Mouse (Mus musculus) megakaryocyte-erythroid progenitor cell, adult 5-6 weeks (primary cell): ENCODE data around the gene Bri3bp. TPM values are rescaled to one million over a fixed set of nuclear protein-coding genes. Genes with fewer than 3 reads are reported as not detected.

Experiments used
- ATAC-seq: replicated peaks from 2 replicates; pipeline ENCODE4 v1.8.0; 2016; ENCODE audit warnings: mild to moderate bottlenecking, inconsistent platforms; ENCODE audit not compliant: severe bottlenecking, poor library complexity, low FRiP score, low TSS enrichment
- total RNA-seq, 2 experiments: library from RNA; stranded (forward) in 1 of 2; stranded (reverse) in 1 of 2; fragments of 200-1000, 215-1000 nt in 1 of 2; fragments of >200 nt in 1 of 2; fragmentation: Nextera tagmentation in 1 of 2; gene quantifications; 2 replicates each; pipeline ENCODE4 v1.2.3; 2014 to 2017

Gene Bri3bp
- total RNA-seq, 2 experiments from 2014 or later, result 31.3 to 77.0 TPM

GRCm38 (mm10) chr5:125446344-125446743 lies 5.0 kb downstream of the Bri3bp start:
- ATAC-seq, result no peak

GRCm38 (mm10) chr5:125448026-125448425 lies 6.7 kb downstream of the Bri3bp start:
- ATAC-seq, result no peak

- ATAC-seq, result no peak
Observed at GRCm38 (mm10) chr5:125448631-125449030, 7.3 kb downstream of the Bri3bp start.

- no peak for ATAC-seq
Observed at GRCm38 (mm10) chr5:125449306-125449705, 7.9 kb downstream of the Bri3bp start.

- ATAC-seq, result no peak
Observed at GRCm38 (mm10) chr5:125452573-125452972, 11.2 kb downstream of the Bri3bp start.

GRCm38 (mm10) chr5:125456100-125456499 lies 14.7 kb downstream of the Bri3bp start:
- peak; percentile 80 for ATAC-seq

GRCm38 (mm10) chr5:125457538-125457937 lies 16.2 kb downstream of the Bri3bp start:
- ATAC-seq, result 0 out of 2 replicates have a peak, but pooled peaks have one; percentile 9

GRCm38 (mm10) chr5:125460574-125460973 lies 19.2 kb downstream of the Bri3bp start:
- ATAC-seq, result no peak

- peak; percentile 52 for ATAC-seq
Observed at GRCm38 (mm10) chr5:125461868-125462445, 20.6 kb downstream of the Bri3bp start.

GRCm38 (mm10) chr5:125465192-125465591 lies 23.8 kb downstream of the Bri3bp start:
- no peak for ATAC-seq

GRCm38 (mm10) chr5:125465701-125466106 lies 24.3 kb downstream of the Bri3bp start:
- peak; percentile 97 for ATAC-seq

- no peak for ATAC-seq
Observed at GRCm38 (mm10) chr5:125466483-125466882, 25.1 kb downstream of the Bri3bp start.

- ATAC-seq, result no peak
Observed at GRCm38 (mm10) chr5:125467261-125467660, 25.9 kb downstream of the Bri3bp start.

GRCm38 (mm10) chr5:125470713-125471112 lies 29.3 kb downstream of the Bri3bp start:
- ATAC-seq, result no peak

- no peak for ATAC-seq
Observed at GRCm38 (mm10) chr5:125472796-125473475, 31.6 kb downstream of the Bri3bp start.

GRCm38 (mm10) chr5:125475030-125475429 lies 33.7 kb downstream of the Bri3bp start:
- ATAC-seq, result 0 out of 2 replicates have a peak, but pooled peaks have one; percentile 3

GRCm38 (mm10) chr5:125475601-125476285 lies 34.4 kb downstream of the Bri3bp start, which contains the start of gene Aacs:
TSS of gene Aacs (plus strand) at chr5:125475814.
- ATAC-seq, result peak; percentile 91

- 0 out of 2 replicates have a peak, but pooled peaks have one; percentile 6 for ATAC-seq
Observed at GRCm38 (mm10) chr5:125476286-125476625, 34.9 kb downstream of the Bri3bp start.

- ATAC-seq, result no peak
Observed at GRCm38 (mm10) chr5:125476799-125477198, 35.4 kb downstream of the Bri3bp start.

GRCm38 (mm10) chr5:125477533-125477932 lies 36.2 kb downstream of the Bri3bp start:
- no peak for ATAC-seq
